Mouse (Mus musculus) embryonic facial prominence, embryonic 14.5 days (tissue): ENCODE measurements around the gene 2700049A03Rik. TPM values are rescaled to one million over a fixed set of nuclear protein-coding genes. Genes with fewer than 3 reads are reported as not detected.

Experiments used
- ATAC-seq: fragments of 200-750 bp; cut with Nextera tagmentation; 2 replicates; pipeline ENCODE4 v1.8.0; 2017; ENCODE audit warnings: low read depth, moderate number of reproducible peaks, moderate TSS enrichment
- DNase-seq: peaks from one replicate; pipeline ENCODE4 v3.0.0-alpha.2; 2015; ENCODE audit warnings: low spot score
- H3K27ac ChIP-seq: fragments of 300-500 bp; sonication (generic); replicated peaks from 2 replicates; pipeline ENCODE4 v1.5.1; 2014; ENCODE audit warnings: low read depth, mild to moderate bottlenecking, low read length, moderate library complexity
- H3K27me3 ChIP-seq: fragments of 300-500 bp; sonication (generic); replicated peaks from 2 replicates; pipeline ENCODE4 v1.6.1; 2014; ENCODE audit warnings: low read length; ENCODE audit not compliant: control insufficient read depth, insufficient read depth
- H3K36me3 ChIP-seq: fragments of 300-500 bp; sonication (generic); 2 replicates; pipeline ENCODE4 v1.6.1; 2014; ENCODE audit warnings: low read length, mixed read lengths; ENCODE audit not compliant: control insufficient read depth, insufficient read depth
- H3K4me1 ChIP-seq: fragments of 300-500 bp; sonication (generic); 2 replicates; pipeline ENCODE4 v1.6.1; 2014; ENCODE audit warnings: antibody characterized with exemption, low read length; ENCODE audit not compliant: control insufficient read depth, insufficient read depth
- H3K4me2 ChIP-seq: fragments of 300-500 bp; sonication (generic); 2 replicates; pipeline ENCODE4 v1.6.1; 2014; ENCODE audit warnings: low read depth, mild to moderate bottlenecking, low read length, moderate library complexity, mixed read lengths
- H3K4me3 ChIP-seq: fragments of 300-500 bp; sonication (generic); 2 replicates; pipeline ENCODE4 v1.5.1; 2014; ENCODE audit warnings: low read depth, mild to moderate bottlenecking, low read length
- H3K9ac ChIP-seq: fragments of 300-500 bp; sonication (generic); 2 replicates; pipeline ENCODE4 v1.6.1; 2014; ENCODE audit warnings: low read depth, mild to moderate bottlenecking, low read length, moderate library complexity, mixed read lengths
- H3K9me3 ChIP-seq: fragments of 300-500 bp; sonication (generic); 2 replicates; pipeline ENCODE4 v1.6.1; 2016; ENCODE audit warnings: low read length; ENCODE audit not compliant: control insufficient read depth
- WGBS: fragments of 180-500 bp; shearing (Covaris S2); extraction: QIAGEN DNeasy Blood & Tissue Kit; methylation state at CpG from one replicate; pipeline ENCODE4 v1.1.7; 2014; 5-methylcytosine and 5-hydroxymethylcytosine counted together
- polyA plus RNA-seq: library from polyadenylated mRNA; unstranded; fragments of >200 nt; fragmentation: Nextera tagmentation; extraction: Ambion mirVana; gene quantifications from 2 replicates; pipeline ENCODE4 v1.2.1, GENCODE M21; 2014

The 2700049A03Rik gene
- polyA plus RNA-seq, 1 experiment from 2014 or later: 11.2 TPM

DNA sequence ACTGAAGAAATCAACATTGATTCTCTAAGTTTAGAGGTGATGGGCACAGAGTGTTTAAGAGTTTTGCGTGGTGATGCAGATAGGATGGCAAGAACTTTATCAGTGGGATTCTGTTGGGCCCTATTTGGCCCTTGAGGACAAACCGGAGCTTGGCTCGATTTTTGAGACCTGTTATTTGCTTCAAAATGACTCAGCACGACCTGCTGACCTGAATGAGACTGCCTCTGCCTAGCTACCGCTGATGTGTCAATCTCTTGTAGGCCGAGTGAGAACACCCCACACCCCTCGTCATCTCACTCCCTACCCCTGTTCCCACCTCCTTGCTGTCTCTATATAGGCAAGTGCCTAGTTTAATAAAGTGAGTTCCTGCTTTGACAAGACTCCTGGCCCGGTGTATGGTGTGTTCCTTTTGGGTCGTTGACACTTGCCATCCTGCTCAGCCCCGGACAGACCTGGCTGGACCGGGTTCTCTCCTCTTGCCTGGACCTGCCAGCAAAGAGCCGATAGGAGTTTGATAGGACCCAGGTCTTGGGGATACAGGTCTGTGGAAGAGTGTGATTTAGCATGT, 144.6 kb downstream of the 2700049A03Rik start:
- Histone ChIP-seq H3K27me3 (no peaks in the 10 kb centered on the region), H3K27ac (no peak overlapping the region), H3K36me3 (no peaks in the 10 kb centered on the region), H3K4me1 (peaks cover 5% of the 10 kb centered on the region; the same call in 1 of the 2 replicates), H3K4me3 (no peak overlapping the region), H3K9me3 (peaks cover 7% of the 10 kb centered on the region), H3K4me2 (no peak overlapping the region), H3K9ac (no peak overlapping the region)
- WGBS: 89% methylated on average over 12 of the region's 12 CpGs
- ATAC-seq: no peak
- no peak for DNase-seq

GRCm38 (mm10) chr12:71285399-71285798, 148.8 kb downstream of the 2700049A03Rik start:
- Histone ChIP-seq H3K4me3 (no peak overlapping the region), H3K27ac (no peak overlapping the region), H3K36me3 (no peaks in the 10 kb centered on the region), H3K9me3 (peaks cover 7% of the 10 kb centered on the region), H3K9ac (no peak overlapping the region), H3K27me3 (no peaks in the 10 kb centered on the region), H3K4me1 (no peaks in the 10 kb centered on the region; the same call in 1 of the 2 replicates), H3K4me2 (no peak overlapping the region)
- ATAC-seq (no peak), DNase-seq (no peak)

DNA sequence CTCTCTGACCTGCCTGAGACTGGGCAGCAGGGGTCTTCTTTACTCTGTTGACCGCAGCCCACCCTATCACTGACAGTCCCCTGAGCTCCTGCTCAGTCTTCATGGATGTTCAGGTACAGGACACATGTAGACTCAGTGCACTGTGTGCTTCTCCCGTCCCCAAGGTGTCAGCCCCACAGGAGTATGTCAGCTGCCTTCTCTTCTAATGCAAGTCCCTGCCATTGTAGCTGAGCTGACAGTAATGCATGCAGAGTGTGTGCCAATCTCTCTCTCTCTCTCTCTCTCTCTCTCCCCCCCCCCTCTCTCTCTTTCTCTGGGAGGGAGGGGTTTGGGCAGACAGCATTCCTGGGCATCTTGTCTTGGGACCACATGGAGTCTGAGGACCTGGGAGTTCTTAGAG, 153.8 kb downstream of the 2700049A03Rik start:
- DNase-seq (no peak), ATAC-seq (no peak)
- Histone ChIP-seq H3K4me1 (no peaks in the 10 kb centered on the region; the same call in 1 of the 2 replicates), H3K27ac (no peak overlapping the region), H3K36me3 (no peaks in the 10 kb centered on the region), H3K27me3 (no peaks in the 10 kb centered on the region), H3K4me3 (no peak overlapping the region), H3K4me2 (no peak overlapping the region), H3K9ac (no peak overlapping the region), H3K9me3 (no peaks in the 10 kb centered on the region)
- WGBS: 60% methylated on average over 2 of the region's 2 CpGs

Other genes starting within 250 kb of the 2700049A03Rik start
- gene Actr10, start 199.0 kb upstream of the 2700049A03Rik start, polyA plus RNA-seq: 269 and 276 TPM in 2 replicates
- gene Psma3, start 162.2 kb upstream of the 2700049A03Rik start, polyA plus RNA-seq: 589 and 594 TPM in 2 replicates
- gene Arid4a, start 120.9 kb upstream of the 2700049A03Rik start, polyA plus RNA-seq: 28.6 and 32.5 TPM in 2 replicates
- 1.2 TPM in 1 of 2 replicates, not detected in the other for gene Tomm20l, start 25.4 kb upstream of the 2700049A03Rik start, polyA plus RNA-seq
- 72.8 and 81.0 TPM in 2 replicates for gene Timm9, start 164 bp upstream of the 2700049A03Rik start, polyA plus RNA-seq
- gene Dact1, start 173.0 kb downstream of the 2700049A03Rik start, polyA plus RNA-seq: 19.1 and 21.9 TPM in 2 replicates